Mouse (Mus musculus) lung, embryonic 16.5 days (tissue): ENCODE results near the gene Ckmt1. TPM values are rescaled to one million over a fixed set of nuclear protein-coding genes. Genes with fewer than 3 reads are reported as not detected.

Source experiments
- ATAC-seq: fragments of 200-750 bp; cut with Nextera tagmentation; 2 replicates; pipeline ENCODE4 v1.8.0; 2017; ENCODE audit warnings: low read depth, mild to moderate bottlenecking, moderate library complexity
- H3K27ac ChIP-seq: fragments of 300-500 bp; sonication (generic); 2 replicates; pipeline ENCODE4 v1.5.1; 2014; ENCODE audit warnings: mild to moderate bottlenecking, control low read depth, low read length
- H3K27me3 ChIP-seq: fragments of 300-500 bp; sonication (generic); 2 replicates; pipeline ENCODE4 v1.6.1; 2014; ENCODE audit warnings: low read depth, low read length, mixed read lengths; ENCODE audit not compliant: control insufficient read depth, insufficient read depth
- H3K36me3 ChIP-seq: fragments of 300-500 bp; sonication (generic); 2 replicates; pipeline ENCODE4 v1.6.1; 2014; ENCODE audit warnings: low read length; ENCODE audit not compliant: control insufficient read depth, insufficient read depth
- H3K4me1 ChIP-seq: fragments of 300-500 bp; sonication (generic); replicated peaks from 2 replicates; pipeline ENCODE4 v1.6.1; 2014; ENCODE audit warnings: low read length, mixed read lengths; ENCODE audit not compliant: control insufficient read depth, insufficient read depth
- H3K4me2 ChIP-seq: fragments of 300-500 bp; sonication (generic); 2 replicates; pipeline ENCODE4 v1.6.1; 2014; ENCODE audit warnings: low read depth, low read length, control low read depth
- H3K4me3 ChIP-seq: fragments of 300-500 bp; sonication (generic); 2 replicates; pipeline ENCODE4 v1.5.1; 2014; ENCODE audit warnings: mild to moderate bottlenecking, low read length, control low read depth
- H3K9ac ChIP-seq: fragments of 300-500 bp; sonication (generic); 2 replicates; pipeline ENCODE4 v1.6.1; 2014; ENCODE audit warnings: low read length, control low read depth
- H3K9me3 ChIP-seq: fragments of 300-500 bp; sonication (generic); 2 replicates; pipeline ENCODE4 v1.6.1; 2016; ENCODE audit warnings: low read length; ENCODE audit not compliant: control insufficient read depth
- WGBS: fragments of 180-500 bp; shearing (Covaris S2); extraction: QIAGEN DNeasy Blood & Tissue Kit; methylation state at CpG from one replicate; pipeline ENCODE4 v1.1.7; 2014; 5-methylcytosine and 5-hydroxymethylcytosine counted together
- polyA plus RNA-seq: library from polyadenylated mRNA; unstranded; fragments of >200 nt; fragmentation: Nextera tagmentation; extraction: Ambion mirVana; gene quantifications from 2 replicates; pipeline ENCODE4 v1.2.1, GENCODE M21; 2015

Ckmt1 gene
- polyA plus RNA-seq, 1 experiment from 2014 or later: 4.2 TPM

GRCm38 (mm10) chr2:121354820-121355592 lies 2.5 kb upstream of the Ckmt1 start, which contains the start of gene Ppip5k1:
Gene Ppip5k1, minus strand, starts transcription at chr2:121355396.
- Histone ChIP-seq H3K9ac (peak within 1 kb of the TSS; percentile 82), H3K36me3 (no peaks in the 10 kb centered on the region), H3K4me2 (peak within 1 kb of the TSS; percentile 96), H3K27me3 (peaks cover 22% of the 10 kb centered on the region), H3K9me3 (no peaks in the 10 kb centered on the region), H3K4me1 (peaks cover 8% of the 10 kb centered on the region), H3K4me3 (peak within 1 kb of the TSS; percentile 81), H3K27ac (no peak within 1 kb of the TSS)
- under 1% methylated on average over 54 of the region's 58 CpGs for WGBS
- peak; percentile 97 for ATAC-seq

GRCm38 (mm10) chr2:121357961-121358360 lies 447 bp downstream of the Ckmt1 start:
- peak overlapping the region; percentile 47 for H3K4me2 ChIP-seq
- no peak overlapping the region for H3K27ac ChIP-seq
- peaks cover 22% of the 10 kb centered on the region for H3K27me3 ChIP-seq
- H3K4me1 ChIP-seq: peaks cover 8% of the 10 kb centered on the region
- H3K9ac ChIP-seq: no peak overlapping the region
- no peaks in the 10 kb centered on the region for H3K9me3 ChIP-seq
- 1% methylated on average over 4 of the region's 4 CpGs for WGBS
- no peak for ATAC-seq
- H3K4me3 ChIP-seq: no peak overlapping the region
- H3K36me3 ChIP-seq: no peaks in the 10 kb centered on the region

GRCm38 (mm10) chr2:121358381-121358780 lies 867 bp downstream of the Ckmt1 start:
- H3K4me3 ChIP-seq: peak overlapping the region; percentile 11; the same call in 1 of the 2 replicates
- peaks cover 22% of the 10 kb centered on the region for H3K27me3 ChIP-seq

DNA sequence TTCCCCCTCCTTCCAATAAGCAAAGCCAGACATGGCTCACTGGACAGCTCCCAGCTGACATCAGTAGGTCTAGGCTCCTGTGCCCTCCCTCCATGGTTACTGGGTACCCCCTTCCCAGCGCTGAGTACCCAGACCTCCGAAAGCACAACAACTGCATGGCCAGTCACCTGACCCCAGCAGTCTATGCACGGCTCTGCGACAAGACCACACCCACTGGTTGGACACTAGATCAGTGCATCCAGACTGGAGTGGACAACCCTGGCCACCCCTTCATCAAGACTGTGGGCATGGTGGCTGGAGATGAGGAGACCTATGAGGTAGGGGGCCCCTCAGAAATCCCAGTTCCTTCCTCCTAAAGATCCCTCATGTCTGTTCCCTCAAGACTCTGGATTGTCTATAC lies 1.9 kb downstream of the Ckmt1 start:
- Histone ChIP-seq H3K4me3 (no peak overlapping the region), H3K9me3 (no peaks in the 10 kb centered on the region), H3K4me2 (no peak overlapping the region), H3K4me1 (peaks cover 5% of the 10 kb centered on the region), H3K27ac (no peak overlapping the region), H3K36me3 (no peaks in the 10 kb centered on the region), H3K27me3 (peaks cover 22% of the 10 kb centered on the region), H3K9ac (no peak overlapping the region)
- 50% methylated on average over 4 of the region's 4 CpGs for WGBS
- no peak for ATAC-seq

More at GRCm38 (mm10) chr2:121358381-121358780, 867 bp downstream of the Ckmt1 start:
- Histone ChIP-seq H3K9me3 (no peaks in the 10 kb centered on the region), H3K4me1 (peaks cover 8% of the 10 kb centered on the region), H3K9ac (no peak overlapping the region), H3K36me3 (no peaks in the 10 kb centered on the region), H3K27ac (no peak overlapping the region), H3K4me2 (peak overlapping the region; percentile 47)
- WGBS: 0% methylated on average over 16 of the region's 16 CpGs
- ATAC-seq: no peak

DNA sequence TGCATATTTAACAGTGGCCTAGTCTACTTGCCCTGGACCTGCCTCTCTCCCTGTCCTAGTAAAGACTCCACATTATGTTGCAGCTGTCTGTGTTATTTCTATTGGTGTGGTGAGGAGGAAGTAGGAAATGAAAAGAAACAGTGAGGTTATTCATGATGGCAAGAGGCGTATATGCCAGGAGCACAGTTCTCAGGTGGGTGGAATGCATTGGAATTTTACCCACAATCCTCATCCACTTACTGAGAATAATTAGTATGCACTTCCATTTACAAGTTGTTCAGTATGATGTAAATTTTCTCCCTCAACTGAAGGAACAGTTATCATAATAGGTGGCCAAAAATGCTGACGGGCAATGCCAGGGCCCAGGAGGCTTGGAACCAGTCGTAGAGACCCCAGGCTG lies 6.1 kb downstream of the Ckmt1 start:
- Histone ChIP-seq H3K9me3 (no peaks in the 10 kb centered on the region), H3K27me3 (peaks cover 9% of the 10 kb centered on the region; the same call in 1 of the 2 replicates), H3K4me1 (no peaks in the 10 kb centered on the region), H3K9ac (no peak overlapping the region), H3K27ac (no peak overlapping the region), H3K36me3 (no peaks in the 10 kb centered on the region), H3K4me2 (no peak overlapping the region), H3K4me3 (no peak overlapping the region)
- WGBS: 78% methylated on average over 3 of the region's 3 CpGs
- no peak for ATAC-seq

DNA sequence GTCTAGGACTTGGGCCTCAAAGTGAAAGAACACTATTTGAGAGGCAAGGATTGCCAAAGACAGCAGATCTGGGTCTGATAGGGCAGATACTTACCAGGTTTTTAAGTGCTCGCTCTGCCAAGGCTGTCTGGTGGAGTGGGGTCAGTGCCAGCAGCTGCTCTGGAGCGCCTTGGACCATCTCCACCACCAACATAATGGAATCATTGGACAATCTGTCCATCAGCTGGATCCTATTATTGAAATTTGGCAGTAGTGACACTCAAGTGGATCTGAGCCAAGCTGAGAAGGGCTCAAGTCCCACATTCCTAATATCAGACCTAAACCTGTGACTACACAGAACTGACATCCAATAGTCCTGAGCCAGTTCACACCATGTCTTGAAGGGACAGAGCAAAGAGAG lies 11.3 kb downstream of the Ckmt1 start:
- Histone ChIP-seq H3K9ac (no peak overlapping the region), H3K9me3 (no peaks in the 10 kb centered on the region), H3K27ac (no peak overlapping the region), H3K4me3 (no peak overlapping the region), H3K36me3 (no peaks in the 10 kb centered on the region), H3K4me2 (no peak overlapping the region), H3K4me1 (no peaks in the 10 kb centered on the region), H3K27me3 (no peaks in the 10 kb centered on the region)
- no peak for ATAC-seq
- WGBS: 68% methylated on average over 2 of the region's 2 CpGs

DNA sequence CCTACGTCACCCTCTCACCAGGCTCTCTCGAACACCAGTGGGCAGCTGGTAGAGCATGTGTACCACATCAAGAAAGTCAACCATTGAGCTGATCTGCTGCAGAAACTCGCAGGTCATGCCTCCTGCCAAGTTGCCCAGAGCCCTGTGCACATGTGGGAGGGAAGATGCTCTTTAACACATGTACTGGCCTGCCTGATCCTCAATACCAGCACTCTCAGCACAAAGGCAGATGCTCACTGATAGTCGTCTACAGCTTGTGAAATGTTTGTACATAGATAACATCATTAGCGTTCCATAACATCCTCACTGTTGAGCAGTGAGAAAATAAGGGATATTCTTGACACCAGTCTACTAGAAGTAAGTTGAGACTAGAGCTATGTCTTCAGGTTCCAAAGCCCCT lies 13.4 kb downstream of the Ckmt1 start:
- Histone ChIP-seq H3K4me2 (no peak overlapping the region), H3K4me1 (no peaks in the 10 kb centered on the region), H3K27ac (no peak overlapping the region), H3K4me3 (no peak overlapping the region), H3K27me3 (no peaks in the 10 kb centered on the region), H3K36me3 (no peaks in the 10 kb centered on the region), H3K9me3 (no peaks in the 10 kb centered on the region), H3K9ac (no peak overlapping the region)
- ATAC-seq: no peak
- WGBS: 75% methylated on average over 5 of the region's 5 CpGs

DNA sequence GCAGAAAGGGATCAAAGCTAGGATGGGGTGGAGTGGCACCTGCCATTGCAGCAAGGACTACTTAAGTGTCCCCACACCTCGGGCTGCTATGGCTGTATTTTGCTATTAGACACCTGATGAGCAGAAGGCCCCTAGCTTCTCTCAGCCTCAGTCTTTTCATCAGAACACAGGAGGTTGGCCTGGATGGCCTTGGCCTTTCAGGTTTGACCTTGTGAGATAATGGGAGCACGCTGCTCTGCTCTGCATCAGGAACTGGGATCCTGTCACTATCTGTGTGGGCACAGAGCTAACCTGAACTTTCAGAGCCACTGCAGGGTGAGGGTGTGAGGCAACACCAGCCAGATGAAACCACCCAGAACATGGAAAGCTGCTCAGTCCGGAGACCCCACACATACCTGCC lies 14.8 kb downstream of the Ckmt1 start:
- ATAC-seq: no peak
- no peak overlapping the region for H3K9ac ChIP-seq
- H3K4me2 ChIP-seq: no peak overlapping the region

DNA sequence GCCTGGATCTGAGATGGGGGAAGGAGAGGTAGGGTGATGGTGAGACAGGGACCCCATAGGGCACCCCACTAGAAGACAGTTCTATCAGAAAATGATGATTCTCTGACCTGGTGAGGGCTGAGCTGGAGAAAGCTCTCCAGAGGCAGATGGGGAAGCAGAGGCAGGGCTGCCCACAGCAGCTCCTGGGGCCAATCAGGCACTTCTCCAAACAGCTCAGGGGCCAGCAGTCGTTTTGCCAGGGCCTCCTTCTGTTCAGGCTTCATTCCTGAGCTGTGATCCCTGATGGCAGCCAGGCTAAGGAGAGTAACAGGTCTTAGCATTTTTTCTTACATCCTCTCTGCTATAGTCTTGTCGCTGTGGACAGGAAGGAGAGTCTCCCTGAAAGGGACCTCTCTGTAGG lies 17.3 kb downstream of the Ckmt1 start:
- 38% methylated on average over 2 of the region's 2 CpGs for WGBS
- H3K9ac ChIP-seq: no peak overlapping the region
- no peaks in the 10 kb centered on the region for H3K36me3 ChIP-seq
- H3K27me3 ChIP-seq: no peaks in the 10 kb centered on the region
- ATAC-seq: no peak
- no peaks in the 10 kb centered on the region for H3K4me1 ChIP-seq
- H3K27ac ChIP-seq: no peak overlapping the region
- no peak overlapping the region for H3K4me2 ChIP-seq
- no peak overlapping the region for H3K4me3 ChIP-seq
- H3K9me3 ChIP-seq: no peaks in the 10 kb centered on the region

More for the DNA sequence above, 14.8 kb downstream of the Ckmt1 start:
- Histone ChIP-seq H3K4me3 (no peak overlapping the region), H3K27ac (no peak overlapping the region), H3K36me3 (no peaks in the 10 kb centered on the region), H3K27me3 (no peaks in the 10 kb centered on the region), H3K4me1 (no peaks in the 10 kb centered on the region), H3K9me3 (no peaks in the 10 kb centered on the region)
- 59% methylated on average over 3 of the region's 3 CpGs for WGBS
